Mouse (Mus musculus) erythroblast, embryonic 14.5 days (primary cell): ENCODE data around the gene Gtf2e1. TPM values are rescaled to one million over a fixed set of nuclear protein-coding genes. Genes with fewer than 3 reads are reported as not detected.

ENCODE experiments used
- H3K27me3 ChIP-seq: 2 replicates; pipeline ENCODE4 v1.6.1; 2012; ENCODE audit warnings: inconsistent platforms; ENCODE audit not compliant: control insufficient read depth
- H3K36me3 ChIP-seq: 2 replicates; pipeline ENCODE4 v1.6.1; 2012; ENCODE audit warnings: mild to moderate bottlenecking, inconsistent platforms; ENCODE audit not compliant: control insufficient read depth
- H3K4me1 ChIP-seq: 2 replicates; pipeline ENCODE4 v1.6.1; 2012; ENCODE audit warnings: inconsistent platforms; ENCODE audit not compliant: control insufficient read depth
- H3K4me3 ChIP-seq: replicated peaks from 2 replicates; pipeline ENCODE3; 2012; ENCODE audit warnings: moderate library complexity, mild to moderate bottlenecking, inconsistent platforms
- H3K9me3 ChIP-seq: 2 replicates; pipeline ENCODE4 v1.6.1; 2012; ENCODE audit warnings: low read length, inconsistent platforms, mixed read lengths; ENCODE audit not compliant: control insufficient read depth
- GATA1 ChIP-seq: IDR thresholded peaks from 2 replicates; pipeline ENCODE4 v1.6.1; 2012; ENCODE audit warnings: low read length, inconsistent platforms, mixed read lengths
- TAL1 ChIP-seq: IDR thresholded peaks from 3 replicates; pipeline ENCODE4 v1.6.1; 2012; ENCODE audit warnings: low read length, inconsistent platforms, mixed read lengths
- polyA plus RNA-seq: library from polyadenylated mRNA; stranded (reverse); fragments of >175 nt; gene quantifications from 2 replicates; pipeline ENCODE4 v1.2.3, GENCODE M21; 2012

Gene Gtf2e1
- polyA plus RNA-seq, 1 experiment: 0.07 TPM

- Histone ChIP-seq H3K27me3 (no peaks in the 10 kb centered on the region), H3K36me3 (no peaks in the 10 kb centered on the region), H3K4me3 (no peak overlapping the region), H3K4me1 (no peaks in the 10 kb centered on the region), H3K9me3 (no peaks in the 10 kb centered on the region)
- TF ChIP-seq TAL1 (no peak), GATA1 (no peak)
These were observed 76.7 kb downstream of the Gtf2e1 start for GRCm38 (mm10) chr16:37462886-37463285.

- no peaks in the 10 kb centered on the region for H3K36me3 ChIP-seq
- no peak overlapping the region for H3K4me3 ChIP-seq
- no peak for TF ChIP-seq GATA1
- no peak for TF ChIP-seq TAL1
- no peaks in the 10 kb centered on the region for H3K27me3 ChIP-seq
- no peaks in the 10 kb centered on the region for H3K9me3 ChIP-seq
- no peaks in the 10 kb centered on the region for H3K4me1 ChIP-seq
These were observed 78.0 kb downstream of the Gtf2e1 start for GRCm38 (mm10) chr16:37461601-37462000.

Other genes with a start within 250 kb of the Gtf2e1 start
- 0.01 TPM in 1 of 2 replicates, not detected in the other for gene Stxbp5l, start 154.8 kb downstream of the Gtf2e1 start, polyA plus RNA-seq
- 0.04 and 0.05 TPM in 2 replicates for gene Rabl3, start 96 bp upstream of the Gtf2e1 start, polyA plus RNA-seq
- 0.05 TPM in 1 of 2 replicates, not detected in the other for gene Hgd, start 40.4 kb upstream of the Gtf2e1 start, polyA plus RNA-seq
- gene Ndufb4, start 114.7 kb upstream of the Gtf2e1 start, polyA plus RNA-seq: 8.6 and 9.5 TPM in 2 replicates
- 0.01 TPM in 1 of 2 replicates, not detected in the other for gene Fstl1, start 237.1 kb upstream of the Gtf2e1 start, polyA plus RNA-seq